Mouse (Mus musculus): ENCODE data around the gene Smarcd3.

DNA sequence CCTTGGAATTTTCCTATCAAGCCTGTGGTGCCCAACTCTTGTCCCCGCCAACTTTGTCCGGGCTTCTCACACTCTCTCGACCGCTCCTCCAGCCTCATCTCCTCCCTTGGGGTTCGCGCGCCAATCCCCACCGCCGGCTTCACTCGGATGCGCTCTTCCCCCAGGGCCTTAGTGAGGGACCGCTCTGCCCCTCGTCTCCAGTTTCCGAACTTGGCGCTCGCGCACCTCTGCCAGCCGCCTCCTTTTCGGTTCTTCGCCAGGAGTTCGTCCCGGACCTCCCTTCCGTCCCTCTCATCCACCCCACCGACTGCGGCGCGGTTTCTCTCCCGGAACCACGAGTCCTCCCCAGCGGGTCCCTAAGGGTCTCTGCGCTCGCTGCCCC, 47.4 kb downstream of the Smarcd3 start:
- TF ChIP-seq RCOR1 (IDR thresholded peaks at IDR 0.05; ENCODE audit: low read depth, low read length) (no peak), CTCF (IDR thresholded peaks at IDR 0.05 in 2 of 3, conservative IDR thresholded peaks at IDR 0.05 in 1 of 3; ENCODE audit: control insufficient read depth in 1 of 3, insufficient read depth in 1 of 3, low read depth in 2 of 3, low read length in 3 of 3, poor library complexity in 1 of 3, severe bottlenecking in 1 of 3) (no peak), MYB (IDR thresholded peaks at IDR 0.05; ENCODE audit: low read depth, low read length) (no peak), ETS1 (IDR thresholded peaks at IDR 0.05; ENCODE audit: low read depth, low read length) (no peak), GABPA (IDR thresholded peaks at IDR 0.05; ENCODE audit: low read depth, low read length) (no peak), CHD2 (IDR thresholded peaks at IDR 0.05; ENCODE audit: low read length) (no peak), POLR2A (IDR thresholded peaks at IDR 0.05; ENCODE audit: control insufficient read depth in 1 of 2, insufficient read depth in 1 of 2, low read depth in 1 of 2, low read length in 2 of 2, poor library complexity in 1 of 2) (no peak), MXI1 (IDR thresholded peaks at IDR 0.05; ENCODE audit: low read depth, low read length) (no peak), USF1 (IDR thresholded peaks at IDR 0.05; ENCODE audit: low read depth, low read length) (no peak), USF2 (IDR thresholded peaks at IDR 0.05; ENCODE audit: borderline replicate concordance in 1 of 2, insufficient read depth in 1 of 2, low read depth in 1 of 2, low read length in 2 of 2) (no peak), KAT2A (conservative IDR thresholded peaks at IDR 0.05; ENCODE audit: low read depth, low read length) (no peak), MYC (IDR thresholded peaks at IDR 0.05; ENCODE audit: low read depth, low read length) (no peak), JUND (IDR thresholded peaks at IDR 0.05; ENCODE audit: low read depth, low read length) (no peak), UBTF (IDR thresholded peaks at IDR 0.05; ENCODE audit: borderline replicate concordance, insufficient read depth, low read depth, low read length) (no peak)

Data from MEL (cell line).